Mouse (Mus musculus) forebrain, embryonic 15.5 days (tissue): ENCODE data around the gene Nfia. TPM values are rescaled to one million over a fixed set of nuclear protein-coding genes. Genes with fewer than 3 reads are reported as not detected.

Experiments used
- ATAC-seq: fragments of 200-750 bp; cut with Nextera tagmentation; replicated peaks from 2 replicates; pipeline ENCODE4 v1.8.0; 2017; ENCODE audit warnings: mild to moderate bottlenecking, moderate TSS enrichment, moderate library complexity
- H3K27ac ChIP-seq: fragments of 300-500 bp; sonication (generic); replicated peaks from 2 replicates; pipeline ENCODE4 v1.5.1; 2015; ENCODE audit warnings: mild to moderate bottlenecking, inconsistent platforms
- H3K27me3 ChIP-seq: fragments of 300-500 bp; sonication (generic); 2 replicates; pipeline ENCODE4 v1.6.1; 2015; ENCODE audit warnings: inconsistent platforms
- H3K36me3 ChIP-seq: fragments of 300-500 bp; sonication (generic); 2 replicates; pipeline ENCODE4 v1.6.1; 2015; ENCODE audit warnings: mild to moderate bottlenecking, inconsistent platforms
- H3K4me1 ChIP-seq: fragments of 300-500 bp; sonication (generic); 2 replicates; pipeline ENCODE4 v1.6.1; 2015; ENCODE audit warnings: inconsistent platforms
- H3K4me2 ChIP-seq: fragments of 300-500 bp; sonication (generic); replicated peaks from 2 replicates; pipeline ENCODE4 v1.6.1; 2015; ENCODE audit warnings: mild to moderate bottlenecking, inconsistent platforms
- H3K4me3 ChIP-seq: fragments of 300-500 bp; sonication (generic); 2 replicates; pipeline ENCODE4 v1.5.1; 2015; ENCODE audit warnings: mild to moderate bottlenecking, inconsistent platforms
- H3K9ac ChIP-seq: fragments of 300-500 bp; sonication (generic); replicated peaks from 2 replicates; pipeline ENCODE4 v1.6.1; 2015; ENCODE audit warnings: mild to moderate bottlenecking, inconsistent platforms
- H3K9me3 ChIP-seq: fragments of 300-500 bp; sonication (generic); 2 replicates; pipeline ENCODE4 v1.6.1; 2016; ENCODE audit warnings: inconsistent platforms
- WGBS: fragments of 180-500 bp; shearing (Covaris S2); methylation state at CpG from one replicate; pipeline ENCODE4 v1.1.7; 2015; ENCODE audit warnings: mixed read lengths; 5-methylcytosine and 5-hydroxymethylcytosine counted together
- polyA plus RNA-seq: library from polyadenylated mRNA; unstranded; fragments of >200 nt; fragmentation: Nextera tagmentation; extraction: Ambion mirVana; gene quantifications from 2 replicates; pipeline ENCODE4 v1.2.1, GENCODE M21; 2015

Nfia gene
- polyA plus RNA-seq, 1 experiment from 2014 or later: 98.3 TPM

DNA sequence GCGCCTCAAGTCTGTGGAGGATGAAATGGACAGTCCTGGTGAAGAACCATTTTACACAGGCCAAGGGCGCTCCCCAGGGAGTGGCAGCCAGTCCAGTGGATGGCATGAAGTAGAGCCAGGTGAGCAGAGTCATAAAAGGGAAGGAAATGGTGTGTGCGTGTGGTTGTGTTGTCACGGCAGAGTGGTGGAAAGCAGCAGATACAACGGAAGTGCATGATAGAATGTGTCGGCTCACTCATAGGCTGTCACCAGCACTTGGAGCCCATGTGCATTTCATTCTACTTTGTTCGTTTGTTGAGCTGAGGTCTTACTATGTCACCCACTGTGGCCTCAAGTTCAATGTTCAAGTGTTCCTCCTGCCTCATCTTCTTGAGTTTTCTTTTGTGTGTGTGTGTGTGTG is 248.3 kb downstream of the Nfia start:
- Histone ChIP-seq H3K4me3 (no peak overlapping the region), H3K9ac (no peak overlapping the region), H3K4me1 (peaks cover 28% of the 10 kb centered on the region), H3K36me3 (peaks cover 3% of the 10 kb centered on the region; the same call in 1 of the 2 replicates), H3K27ac (no peak overlapping the region), H3K9me3 (no peaks in the 10 kb centered on the region), H3K4me2 (no peak overlapping the region), H3K27me3 (no peaks in the 10 kb centered on the region)
- 92% methylated on average over 7 of the region's 7 CpGs for WGBS
- no peak for ATAC-seq

- peaks cover 28% of the 10 kb centered on the region for H3K4me1 ChIP-seq
- peak overlapping the region; percentile 77 for H3K27ac ChIP-seq
- ATAC-seq: peak; percentile 68
- H3K36me3 ChIP-seq: no peaks in the 10 kb centered on the region
- WGBS: 16% methylated on average over 6 of the region's 6 CpGs
- H3K27me3 ChIP-seq: no peaks in the 10 kb centered on the region
- H3K9me3 ChIP-seq: no peaks in the 10 kb centered on the region
- H3K4me2 ChIP-seq: no peak overlapping the region
- H3K9ac ChIP-seq: no peak overlapping the region
- H3K4me3 ChIP-seq: no peak overlapping the region
Measured at GRCm38 (mm10) chr4:98023245-98023792, 250.8 kb downstream of the Nfia start.

DNA sequence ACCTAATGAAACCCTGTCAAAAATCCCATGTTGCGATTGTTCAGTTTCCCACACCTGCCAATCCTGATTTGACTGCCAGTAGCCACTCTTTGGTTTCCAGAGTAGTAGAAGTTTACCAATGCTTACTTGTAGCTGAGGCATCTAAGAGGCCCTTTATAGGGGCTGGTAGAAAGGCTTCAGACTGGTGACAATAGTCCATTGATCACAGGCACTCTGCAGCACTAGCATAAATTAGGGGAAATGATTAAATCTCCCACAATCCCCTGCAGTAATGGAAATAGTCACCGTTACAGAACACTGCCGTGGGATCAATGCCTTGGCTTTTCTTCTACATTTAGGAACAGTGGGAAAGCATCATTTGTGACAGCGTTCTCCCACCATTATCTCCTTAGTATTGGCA is 254.9 kb downstream of the Nfia start:
- Histone ChIP-seq H3K4me1 (peaks cover 28% of the 10 kb centered on the region), H3K4me2 (no peak overlapping the region), H3K27me3 (no peaks in the 10 kb centered on the region), H3K4me3 (no peak overlapping the region), H3K9me3 (no peaks in the 10 kb centered on the region), H3K36me3 (no peaks in the 10 kb centered on the region), H3K9ac (no peak overlapping the region), H3K27ac (no peak overlapping the region)
- WGBS: 27% methylated on average over 4 of the region's 4 CpGs
- no peak for ATAC-seq

- 66% methylated on average over 3 of the region's 3 CpGs for WGBS
- Histone ChIP-seq H3K9me3 (no peaks in the 10 kb centered on the region), H3K27ac (no peak overlapping the region), H3K4me3 (no peak overlapping the region), H3K36me3 (no peaks in the 10 kb centered on the region), H3K9ac (no peak overlapping the region), H3K4me2 (no peak overlapping the region), H3K4me1 (peaks cover 15% of the 10 kb centered on the region), H3K27me3 (no peaks in the 10 kb centered on the region)
- no peak for ATAC-seq
Measured at GRCm38 (mm10) chr4:98031871-98032270, 259.3 kb downstream of the Nfia start.

DNA sequence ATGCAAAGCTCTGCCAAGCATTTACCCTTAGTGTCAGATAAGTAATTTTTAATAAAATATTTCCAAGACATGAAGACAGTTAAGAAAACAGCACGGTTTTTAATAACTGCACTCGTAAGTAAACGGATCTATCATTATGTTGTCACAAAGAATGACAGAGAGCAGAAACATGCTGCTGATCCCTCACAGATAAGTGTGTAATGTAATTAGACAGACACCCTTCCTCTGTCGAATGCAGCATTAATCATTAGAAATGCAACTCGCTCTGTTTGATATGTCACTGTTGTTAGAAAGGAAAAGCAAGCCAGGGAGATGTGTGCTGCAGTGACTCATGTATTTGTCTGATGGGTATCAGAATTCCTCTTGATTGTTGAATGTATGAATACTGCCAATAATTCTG is 259.8 kb downstream of the Nfia start:
- peak; percentile 46; the same call in 1 of the 2 replicates for ATAC-seq
- 47% methylated on average over 5 of the region's 5 CpGs for WGBS

DNA sequence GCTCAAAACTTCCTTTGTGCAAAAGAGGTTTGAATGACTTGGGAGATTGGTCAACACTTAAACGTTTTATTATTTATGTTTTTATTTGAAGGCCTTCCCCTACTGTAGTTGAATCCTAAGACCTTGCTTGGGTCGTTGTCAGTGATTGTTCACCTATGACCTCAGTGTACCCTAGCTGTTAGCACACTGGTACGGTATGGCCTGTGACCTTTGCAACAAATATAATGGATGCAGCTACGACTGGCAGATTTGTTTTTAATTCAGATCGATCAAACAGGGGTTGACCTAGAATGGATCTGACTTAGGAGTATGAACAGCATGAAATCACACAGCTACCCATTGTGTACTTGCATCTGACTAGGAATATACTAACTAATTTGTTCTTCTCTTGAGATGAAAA is 266.6 kb downstream of the Nfia start:
- Histone ChIP-seq H3K4me1 (no peaks in the 10 kb centered on the region; the same call in 1 of the 2 replicates), H3K27ac (no peak overlapping the region), H3K4me3 (no peak overlapping the region), H3K36me3 (no peaks in the 10 kb centered on the region), H3K9ac (no peak overlapping the region), H3K27me3 (no peaks in the 10 kb centered on the region), H3K4me2 (no peak overlapping the region), H3K9me3 (no peaks in the 10 kb centered on the region)
- ATAC-seq: no peak
- 79% methylated on average over 5 of the region's 5 CpGs for WGBS

More for the DNA sequence above, 259.8 kb downstream of the Nfia start:
- H3K36me3 ChIP-seq: no peaks in the 10 kb centered on the region
- no peaks in the 10 kb centered on the region for H3K9me3 ChIP-seq
- H3K4me2 ChIP-seq: no peak overlapping the region
- no peak overlapping the region for H3K4me3 ChIP-seq
- H3K9ac ChIP-seq: no peak overlapping the region
- H3K4me1 ChIP-seq: peaks cover 15% of the 10 kb centered on the region
- no peaks in the 10 kb centered on the region for H3K27me3 ChIP-seq
- H3K27ac ChIP-seq: 0 out of 2 replicates have a peak overlapping the region, but pooled peaks have one; percentile 15

- Histone ChIP-seq H3K9me3 (no peaks in the 10 kb centered on the region), H3K27me3 (no peaks in the 10 kb centered on the region), H3K4me3 (no peak overlapping the region), H3K27ac (no peak overlapping the region), H3K4me1 (no peaks in the 10 kb centered on the region; the same call in 1 of the 2 replicates), H3K36me3 (no peaks in the 10 kb centered on the region), H3K4me2 (no peak overlapping the region), H3K9ac (no peak overlapping the region)
- WGBS: 83% methylated on average over 7 of the region's 7 CpGs
- ATAC-seq: no peak
Measured at GRCm38 (mm10) chr4:98040179-98040578, 267.6 kb downstream of the Nfia start.

- no peak for ATAC-seq
- Histone ChIP-seq H3K9ac (no peak overlapping the region), H3K27me3 (no peaks in the 10 kb centered on the region), H3K36me3 (no peaks in the 10 kb centered on the region), H3K4me3 (no peak overlapping the region), H3K4me1 (peaks cover 6% of the 10 kb centered on the region), H3K27ac (no peak overlapping the region), H3K4me2 (no peak overlapping the region), H3K9me3 (no peaks in the 10 kb centered on the region)
- 92% methylated on average over 8 of the region's 8 CpGs for WGBS
Measured at GRCm38 (mm10) chr4:98044611-98045010, 272.1 kb downstream of the Nfia start.

- Histone ChIP-seq H3K4me2 (no peak overlapping the region), H3K9me3 (no peaks in the 10 kb centered on the region), H3K27ac (no peak overlapping the region), H3K4me1 (peaks cover 13% of the 10 kb centered on the region), H3K4me3 (no peak overlapping the region), H3K9ac (no peak overlapping the region), H3K36me3 (no peaks in the 10 kb centered on the region), H3K27me3 (no peaks in the 10 kb centered on the region)
- ATAC-seq: no peak
Measured at GRCm38 (mm10) chr4:98047369-98047768, 274.8 kb downstream of the Nfia start.

- Histone ChIP-seq H3K4me1 (peaks cover 13% of the 10 kb centered on the region), H3K9me3 (no peaks in the 10 kb centered on the region), H3K9ac (no peak overlapping the region), H3K4me3 (no peak overlapping the region), H3K27ac (no peak overlapping the region), H3K4me2 (no peak overlapping the region), H3K36me3 (no peaks in the 10 kb centered on the region), H3K27me3 (no peaks in the 10 kb centered on the region)
- WGBS: 46% methylated on average over 7 of the region's 7 CpGs
- no peak for ATAC-seq
Measured at GRCm38 (mm10) chr4:98049584-98049983, 277.1 kb downstream of the Nfia start.

GRCm38 (mm10) chr4:98050003-98050620 is 277.6 kb downstream of the Nfia start:
- Histone ChIP-seq H3K27ac (no peak overlapping the region), H3K4me3 (no peak overlapping the region), H3K27me3 (no peaks in the 10 kb centered on the region), H3K9ac (no peak overlapping the region), H3K36me3 (no peaks in the 10 kb centered on the region), H3K9me3 (no peaks in the 10 kb centered on the region), H3K4me2 (no peak overlapping the region), H3K4me1 (peaks cover 13% of the 10 kb centered on the region)
- WGBS: 62% methylated on average over 8 of the region's 8 CpGs
- ATAC-seq: no peak

GRCm38 (mm10) chr4:98050781-98051180 is 278.2 kb downstream of the Nfia start:
- Histone ChIP-seq H3K4me3 (no peak overlapping the region), H3K27me3 (no peaks in the 10 kb centered on the region), H3K36me3 (no peaks in the 10 kb centered on the region), H3K9me3 (no peaks in the 10 kb centered on the region), H3K4me1 (peaks cover 13% of the 10 kb centered on the region), H3K27ac (no peak overlapping the region), H3K9ac (no peak overlapping the region), H3K4me2 (no peak overlapping the region)
- no peak for ATAC-seq
- WGBS: 63% methylated on average over 10 of the region's 10 CpGs

GRCm38 (mm10) chr4:98051326-98051725 is 278.8 kb downstream of the Nfia start:
- H3K27me3 ChIP-seq: no peaks in the 10 kb centered on the region
- H3K4me2 ChIP-seq: no peak overlapping the region
- no peak overlapping the region for H3K4me3 ChIP-seq
- H3K27ac ChIP-seq: no peak overlapping the region
- no peaks in the 10 kb centered on the region for H3K9me3 ChIP-seq
- no peak for ATAC-seq
- no peak overlapping the region for H3K9ac ChIP-seq
- peaks cover 13% of the 10 kb centered on the region for H3K4me1 ChIP-seq
- H3K36me3 ChIP-seq: no peaks in the 10 kb centered on the region
- WGBS: 47% methylated on average over 3 of the region's 3 CpGs
